Mouse (Mus musculus): ENCODE measurements around the gene Fbxo34.

DNA sequence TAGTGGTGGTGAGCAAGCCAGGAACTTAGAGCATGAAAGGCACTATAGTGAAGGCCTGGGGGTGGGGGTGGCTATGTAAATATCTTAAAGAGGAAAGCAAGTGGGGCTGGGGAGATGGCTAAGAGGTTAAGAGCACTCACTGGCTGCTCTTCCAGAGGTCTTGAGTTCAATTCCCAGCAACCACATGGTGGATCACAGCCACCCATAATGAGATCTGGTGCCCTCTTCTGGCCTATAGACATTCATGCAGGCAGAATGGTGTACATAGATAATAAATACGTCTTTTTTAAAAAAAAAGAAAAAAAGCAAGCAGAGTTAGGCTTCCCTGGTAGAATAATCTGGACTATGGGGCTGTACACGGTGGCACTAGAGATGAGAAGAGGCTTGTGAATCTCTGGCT is 103.2 kb downstream of the Fbxo34 start:
- no peak for TF ChIP-seq GATA1 (IDR thresholded peaks at IDR 0.05; ENCODE audit: borderline replicate concordance, low read length)
- no peak for TF ChIP-seq FLI1 (IDR thresholded peaks at IDR 0.05; ENCODE audit: low read length)
